ENCODE assay signal across 8 mouse cellular contexts in genomic region chr11:117829671-117830215, GRCm38 (mm10). TPM values are rescaled to one million over a fixed set of nuclear protein-coding genes. Genes with fewer than 3 reads are reported as not detected.
DNase-seq lines count a peak whose midpoint lies in the region; ATAC-seq and TF ChIP-seq lines count a peak whose summit lies in the region.

No protein-coding gene starts in this region.

- H3K79me2 ChIP-seq in CH12.LX (replicated peaks; ENCODE audit: control insufficient read depth, extremely low read depth, insufficient read depth, poor library complexity, severe bottlenecking) = peaks cover 28% of the 10 kb centered on the region

- H3K9me3 ChIP-seq in CH12.LX (replicated peaks; ENCODE audit: low read length) = no peaks in the 10 kb centered on the region
- no peaks in the 10 kb centered on the region for H3K9me3 ChIP-seq in liver, embryonic 16.5 days (replicated peaks; ENCODE audit: control insufficient read depth, low read length)

- dilution Hi-C loops in CH12.LX (cut with MboI; ENCODE audit: extremely low pct_ligation_motif_present, extremely low pct_unique_long_range_greater_than_20kb, low sequenced_read_pairs) = no loop called here

- no peak for TF ChIP-seq CTCF in CH12.LX (conservative IDR thresholded peaks at IDR 0.05 in 1 of 2, IDR thresholded peaks at IDR 0.05 in 1 of 2; ENCODE audit: low read depth in 2 of 2, low read length in 2 of 2)
- no peak for TF ChIP-seq CTCF in kidney, adult 2 months (conservative IDR thresholded peaks at IDR 0.05; ENCODE audit: insufficient read depth, insufficient read length, low read depth, low read length)

- H3K4me1 ChIP-seq in CH12.LX (ENCODE audit: control insufficient read depth in 1 of 2, insufficient read depth in 2 of 2) = peaks cover 11 to 39% of the 10 kb centered on the region in 2 experiments
- H3K4me1 ChIP-seq in kidney, adult 2 months (ENCODE audit: control insufficient read depth, insufficient read depth, low read length) = peaks cover 61% of the 10 kb centered on the region
- H3K4me1 ChIP-seq in liver, embryonic 16.5 days (ENCODE audit: control insufficient read depth, low read depth, low read length) = peaks cover 69% of the 10 kb centered on the region

- no peak for TF ChIP-seq RAD21 in CH12.LX (IDR thresholded peaks at IDR 0.05; ENCODE audit: low read depth, low read length)

- in situ Hi-C loops in CH12.LX (cut with MboI; ENCODE audit: low pct_ligation_motif_present, low pct_unique_long_range_greater_than_20kb, low sequenced_read_pairs) = loop anchor here (5.0 to 10.0 kb wide), 3 partner anchors 37 to 355 kb away; no protein-coding TSS in a partner anchor

- peaks cover 0 to 11% of the 10 kb centered on the region in 2 experiments for H3K36me3 ChIP-seq in CH12.LX (replicated peaks in 1 of 2; ENCODE audit: control insufficient read depth in 1 of 2, insufficient read depth in 1 of 2, low read length in 1 of 2)
- H3K36me3 ChIP-seq in kidney, adult 2 months (ENCODE audit: control insufficient read depth, insufficient read depth, low read length) = no peaks in the 10 kb centered on the region
- H3K36me3 ChIP-seq in liver, embryonic 16.5 days (ENCODE audit: control insufficient read depth, insufficient read depth) = no peaks in the 10 kb centered on the region

- H3K4me2 ChIP-seq in CH12.LX (ENCODE audit: insufficient read depth, low read depth, poor library complexity, severe bottlenecking) = no peak overlapping the region
- H3K4me2 ChIP-seq in liver, embryonic 16.5 days (ENCODE audit: low read depth, low read length) = peak overlapping the region; percentile 77; the same call in 1 of the 2 replicates

- no peak overlapping the region for H3K4me3 ChIP-seq in CH12.LX (replicated peaks in 1 of 3; ENCODE audit: low read depth in 2 of 3, low read length in 2 of 3, poor library complexity in 1 of 3)
- no peak overlapping the region for H3K4me3 ChIP-seq in kidney, adult 2 months (ENCODE audit: insufficient read depth, low read depth, low read length)
- H3K4me3 ChIP-seq in liver, embryonic 16.5 days (ENCODE audit: low read depth, low read length) = no peak overlapping the region

- peak; percentile 33 to 61 for DNase-seq in adrenal gland, postnatal 36 days
- no peak for DNase-seq in adrenal gland, postnatal 4 days (ENCODE audit: low spot score in 2 of 2)
- DNase-seq in CH12.LX (ENCODE audit: extremely low read depth) = no peak
- peak; percentile 97 for DNase-seq in kidney, adult 2 months
- no peak for DNase-seq in right cerebral cortex, postnatal 14 days
- no peak for DNase-seq in c-Kit-positive CD71-positive TER-119-positive erythroid progenitor cells, embryonic 14.5 days (ENCODE audit: low spot score)
- DNase-seq in thymus, postnatal 25 days = no peak

- no peak for TF ChIP-seq POLR2A in CH12.LX (IDR thresholded peaks at IDR 0.05; ENCODE audit: low read depth, low read length)
- TF ChIP-seq POLR2A in kidney, adult 2 months (IDR thresholded peaks at IDR 0.05; ENCODE audit: low read depth, low read length) = no peak

- H3K9ac ChIP-seq in CH12.LX (ENCODE audit: insufficient read depth, low read depth) = peak overlapping the region; percentile 57; the same call in 1 of the 2 replicates
- H3K9ac ChIP-seq in liver, embryonic 16.5 days (ENCODE audit: low read depth, low read length) = peak overlapping the region; percentile 42; the same call in 1 of the 2 replicates

- no peak for TF ChIP-seq EP300 in CH12.LX (IDR thresholded peaks at IDR 0.05; ENCODE audit: low read length)

- 18% methylated on average over 2 of the region's 2 CpGs for WGBS in kidney, adult 2 months
- WGBS in liver, embryonic 16.5 days (ENCODE audit: insufficient replicate concordance) = 65% methylated on average over 2 of the region's 2 CpGs

- ATAC-seq in liver, embryonic 16.5 days (ENCODE audit: low read depth) = no peak

- no peak overlapping the region for H3K27ac ChIP-seq in CH12.LX (ENCODE audit: insufficient read depth, low read depth)
- H3K27ac ChIP-seq in kidney, adult 2 months (ENCODE audit: insufficient read depth, low read depth, low read length) = peak overlapping the region; percentile 99
- peak overlapping the region; percentile 91 for H3K27ac ChIP-seq in liver, embryonic 16.5 days (ENCODE audit: low read length)

- H3K27me3 ChIP-seq in CH12.LX (replicated peaks) = no peaks in the 10 kb centered on the region
- H3K27me3 ChIP-seq in kidney, adult 2 months (replicated peaks; ENCODE audit: control insufficient read depth, insufficient read depth, low read length) = no peaks in the 10 kb centered on the region
- no peaks in the 10 kb centered on the region for H3K27me3 ChIP-seq in liver, embryonic 16.5 days (ENCODE audit: control insufficient read depth, insufficient read depth, low read depth, low read length)

TF ChIP-seq in CH12.LX, 34 proteins besides CTCF, POLR2A, EP300 and RAD21:
- TF ChIP-seq MEF2A (IDR thresholded peaks at IDR 0.05; ENCODE audit: borderline replicate concordance, low read depth, low read length) (no peak), ZC3H11A (IDR thresholded peaks at IDR 0.05; ENCODE audit: low read depth, low read length) (no peak), POLR2AphosphoS2 (IDR thresholded peaks at IDR 0.05; ENCODE audit: low read depth, low read length) (no peak), TBP (conservative IDR thresholded peaks at IDR 0.05; ENCODE audit: low read depth, low read length) (no peak), E2F4 (IDR thresholded peaks at IDR 0.05; ENCODE audit: insufficient replicate concordance, low read depth, low read length) (no peak), MAFK (IDR thresholded peaks at IDR 0.05; ENCODE audit: insufficient replicate concordance, low read length) (no peak), ZMIZ1 (IDR thresholded peaks at IDR 0.05; ENCODE audit: low read depth, low read length) (no peak), CHD1 (IDR thresholded peaks at IDR 0.05; ENCODE audit: low read depth, low read length) (no peak), SIN3A (IDR thresholded peaks at IDR 0.05; ENCODE audit: low read length) (no peak), CHD2 (IDR thresholded peaks at IDR 0.05; ENCODE audit: low read length) (no peak), SMC3 (IDR thresholded peaks at IDR 0.05; ENCODE audit: low read depth, low read length) (no peak), USF1 (IDR thresholded peaks at IDR 0.05; ENCODE audit: low read depth, low read length) (no peak), USF2 (conservative IDR thresholded peaks at IDR 0.05; ENCODE audit: low read depth, low read length) (no peak), ELF1 (IDR thresholded peaks at IDR 0.05; ENCODE audit: low read depth, low read length) (no peak), JUN (IDR thresholded peaks at IDR 0.05; ENCODE audit: insufficient read depth, low read depth, low read length) (no peak), ZKSCAN1 (IDR thresholded peaks at IDR 0.05; ENCODE audit: borderline replicate concordance, low read depth, low read length) (no peak)
TF ChIP-seq in CH12.LX: peak in this region for 0.

RNA-seq across cellular contexts. Expression of gene Tk1, which starts 3.9 kb away (rescaled TPM):
- total RNA-seq in adrenal gland, postnatal 36 days (2021) = 1 to 10 TPM; 7.9 to 8.8 TPM
- 10 to 100 TPM; 78.3 to 82.1 TPM for total RNA-seq in adrenal gland, postnatal 4 days (2021)
- total RNA-seq in CH12.LX (2012; rRNA removed) (235 and 236 TPM in 2 replicates), CH12.LX (2014; rRNA removed) (146 and 149 TPM in 2 replicates)
- 158 and 179 TPM in 2 replicates for polyA plus RNA-seq in CH12.LX (2012; ENCODE audit: insufficient read length, low read depth)
- 15.5 and 15.8 TPM in 2 replicates for polyA plus RNA-seq in kidney, adult 2 months (2012; rRNA removed)
- 120 and 127 TPM in 2 replicates for polyA plus RNA-seq in liver, embryonic 16.5 days (2015; fragmentation: Nextera tagmentation; extraction: Ambion mirVana)

RNA-seq across cellular contexts. Expression of gene Afmid, which starts 4.0 kb away (rescaled TPM):
- 1 to 10 TPM; 6.5 to 8.6 TPM for total RNA-seq in adrenal gland, postnatal 36 days (2021)
- total RNA-seq in adrenal gland, postnatal 4 days (2021) = 10 to 100 TPM; 18.1 to 21.7 TPM
- total RNA-seq in CH12.LX (2012; rRNA removed) (6.8 and 7.3 TPM in 2 replicates), CH12.LX (2014; rRNA removed) (5.0 and 5.7 TPM in 2 replicates)
- polyA plus RNA-seq in CH12.LX (2012; ENCODE audit: insufficient read length, low read depth) = 7.1 and 7.5 TPM in 2 replicates
- 85.6 and 89.7 TPM in 2 replicates for polyA plus RNA-seq in kidney, adult 2 months (2012; rRNA removed)
- polyA plus RNA-seq in liver, embryonic 16.5 days (2015; fragmentation: Nextera tagmentation; extraction: Ambion mirVana) = 14.6 and 15.4 TPM in 2 replicates

RNA-seq across cellular contexts. Expression of gene Birc5, which starts 19.3 kb away (rescaled TPM):
- 1 to 10 TPM; 5.0 to 5.4 TPM for total RNA-seq in adrenal gland, postnatal 36 days (2021)
- 10 to 100 TPM; 43.4 to 43.8 TPM for total RNA-seq in adrenal gland, postnatal 4 days (2021)
- total RNA-seq in CH12.LX (2012; rRNA removed) (193 and 237 TPM in 2 replicates), CH12.LX (2014; rRNA removed) (242 and 270 TPM in 2 replicates)
- polyA plus RNA-seq in CH12.LX (2012; ENCODE audit: insufficient read length, low read depth) = 286 and 289 TPM in 2 replicates
- polyA plus RNA-seq in kidney, adult 2 months (2012; rRNA removed) = 0.75 and 1.3 TPM in 2 replicates
- polyA plus RNA-seq in liver, embryonic 16.5 days (2015; fragmentation: Nextera tagmentation; extraction: Ambion mirVana) = 298 and 327 TPM in 2 replicates

RNA-seq across cellular contexts. Expression of gene Gm20708, which starts 20.3 kb away (rescaled TPM):
- under 1 TPM; 0.50 to 0.63 TPM for total RNA-seq in adrenal gland, postnatal 36 days (2021)
- 1 to 10 TPM; 2.1 to 3.0 TPM for total RNA-seq in adrenal gland, postnatal 4 days (2021)
- 0.59 and 1.0 TPM in 2 replicates for total RNA-seq in CH12.LX (2012; rRNA removed)
- 0.50 TPM in 1 of 2 replicates, not detected in the other for total RNA-seq in CH12.LX (2014; rRNA removed)
- 0.80 and 1.6 TPM in 2 replicates for polyA plus RNA-seq in CH12.LX (2012; ENCODE audit: insufficient read length, low read depth)
- 0.18 and 0.22 TPM in 2 replicates for polyA plus RNA-seq in kidney, adult 2 months (2012; rRNA removed)
- polyA plus RNA-seq in liver, embryonic 16.5 days (2015; fragmentation: Nextera tagmentation; extraction: Ambion mirVana) = 0.38 and 0.64 TPM in 2 replicates

RNA-seq across cellular contexts. Expression of gene Syngr2, which starts 20.3 kb away (rescaled TPM):
- total RNA-seq in adrenal gland, postnatal 36 days (2021) = 10 to 100 TPM; 80.4 to 97.8 TPM
- 10 to 100 TPM; 81.3 to 86.8 TPM for total RNA-seq in adrenal gland, postnatal 4 days (2021)
- total RNA-seq in CH12.LX (2012; rRNA removed) (362 and 409 TPM in 2 replicates), CH12.LX (2014; rRNA removed) (395 and 553 TPM in 2 replicates)
- polyA plus RNA-seq in CH12.LX (2012; ENCODE audit: insufficient read length, low read depth) = 513 and 654 TPM in 2 replicates
- polyA plus RNA-seq in kidney, adult 2 months (2012; rRNA removed) = 150 and 155 TPM in 2 replicates
- polyA plus RNA-seq in liver, embryonic 16.5 days (2015; fragmentation: Nextera tagmentation; extraction: Ambion mirVana) = 48.6 and 55.5 TPM in 2 replicates

Comparison
In these comparisons a context has a peak if more than half of its experiments do, and no peak if none do; other contexts are left out.
1. DNase-seq: peak in adrenal gland, postnatal 36 days (2 of 2) and kidney, adult 2 months (single experiment); none in adrenal gland, postnatal 4 days (0 of 2), CH12.LX (single experiment), right cerebral cortex, postnatal 14 days (single experiment), c-Kit-positive CD71-positive TER-119-positive erythroid progenitor cells, embryonic 14.5 days (single experiment) and thymus, postnatal 25 days (single experiment).
2. RNA of gene Tk1, which starts 3.9 kb away (total RNA-seq): 146 to 236 TPM in CH12.LX and 78.3 to 82.1 TPM in adrenal gland, postnatal 4 days; 7.9 to 8.8 TPM in adrenal gland, postnatal 36 days; every median in the first group is over 4 times any median in the second.
3. RNA of gene Birc5, which starts 19.3 kb away (total RNA-seq): 193 to 270 TPM in CH12.LX and 43.4 to 43.8 TPM in adrenal gland, postnatal 4 days; 5.0 to 5.4 TPM in adrenal gland, postnatal 36 days; every median in the first group is over 4 times any median in the second.